Mouse (Mus musculus) T-helper 2 cell (primary cell): ENCODE data around the gene Tcl1b5.
"Not testable (repeated sequence)": the region's sequence is repeated elsewhere in the genome, so short reads cannot be mapped to it uniquely, and the experiment has no call there.

Source experiments
- in situ Hi-C: fragments of 300-600 bp; cut with MboI, MseI; formaldehyde crosslinking; loops from one replicate; pipeline ENCODE4 v1.15.1; 2025; ENCODE audit warnings: high pct_unique_total_duplicates

The Tcl1b5 gene

DNA sequence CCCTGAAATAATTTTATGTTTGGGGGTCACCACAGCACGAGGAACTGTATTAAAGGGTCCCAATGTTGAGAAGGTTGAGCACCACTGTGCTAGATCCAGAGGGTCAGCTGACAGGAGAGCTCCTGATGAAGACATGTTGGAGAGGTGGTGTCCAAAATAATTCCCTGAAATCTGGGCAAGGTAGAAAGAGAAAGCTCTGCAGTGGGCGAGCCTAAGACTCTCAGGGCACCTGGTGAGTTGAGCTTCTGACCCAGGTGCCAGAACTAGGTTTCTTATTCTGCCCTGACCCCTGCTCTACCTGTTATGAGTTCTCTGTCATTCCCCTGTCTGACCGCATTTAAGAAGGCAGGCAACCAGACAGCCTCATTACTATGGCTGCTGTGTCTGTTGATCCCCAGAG, at the start of gene Tcl1b5:
Gene Tcl1b5, plus strand, starts transcription at position 301 of the 400 bp plus-strand sequence.
- in situ Hi-C loops, result not testable (repeated sequence)

DNA sequence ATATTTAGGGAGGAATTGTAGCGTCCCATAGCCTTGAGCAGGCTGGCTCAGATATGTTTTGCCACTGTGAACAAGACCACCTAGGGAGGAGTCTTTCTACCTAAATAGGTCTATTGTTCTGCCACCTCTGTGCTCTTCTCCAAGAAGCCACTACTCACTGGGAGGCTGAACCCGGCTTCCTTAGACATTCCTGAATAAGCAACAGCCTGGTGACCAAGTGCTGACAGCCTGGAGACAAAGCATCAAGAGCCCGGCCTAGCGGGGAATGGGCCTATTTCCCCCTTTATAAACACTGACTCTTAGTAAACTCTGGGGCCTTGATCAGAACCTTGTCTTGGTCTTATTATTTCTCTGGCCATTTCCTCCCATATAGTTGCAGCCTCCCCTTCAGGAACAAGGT, 49.6 kb upstream of the Tcl1b5 start:
- in situ Hi-C loops, result no loop called here

DNA sequence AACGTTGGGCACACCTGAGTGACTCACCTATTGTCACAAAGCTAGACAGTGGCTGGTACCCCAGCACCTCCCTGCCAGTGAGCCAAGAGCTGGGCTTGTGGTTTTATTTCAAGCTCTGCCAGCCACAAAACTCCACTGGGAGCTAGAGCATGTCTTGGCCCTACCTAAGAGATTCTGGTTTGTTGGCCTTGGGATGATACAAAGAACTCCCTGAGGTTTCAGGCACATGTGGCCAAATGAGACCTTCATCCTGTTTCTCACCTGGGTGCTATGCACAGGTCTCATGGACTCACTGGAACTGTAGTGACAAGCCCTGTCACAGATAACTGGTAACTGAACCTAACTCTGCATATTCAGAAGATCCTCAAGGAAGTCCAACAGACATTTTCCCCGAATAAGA, 48.5 kb upstream of the Tcl1b5 start:
- in situ Hi-C loops, result no loop called here

DNA sequence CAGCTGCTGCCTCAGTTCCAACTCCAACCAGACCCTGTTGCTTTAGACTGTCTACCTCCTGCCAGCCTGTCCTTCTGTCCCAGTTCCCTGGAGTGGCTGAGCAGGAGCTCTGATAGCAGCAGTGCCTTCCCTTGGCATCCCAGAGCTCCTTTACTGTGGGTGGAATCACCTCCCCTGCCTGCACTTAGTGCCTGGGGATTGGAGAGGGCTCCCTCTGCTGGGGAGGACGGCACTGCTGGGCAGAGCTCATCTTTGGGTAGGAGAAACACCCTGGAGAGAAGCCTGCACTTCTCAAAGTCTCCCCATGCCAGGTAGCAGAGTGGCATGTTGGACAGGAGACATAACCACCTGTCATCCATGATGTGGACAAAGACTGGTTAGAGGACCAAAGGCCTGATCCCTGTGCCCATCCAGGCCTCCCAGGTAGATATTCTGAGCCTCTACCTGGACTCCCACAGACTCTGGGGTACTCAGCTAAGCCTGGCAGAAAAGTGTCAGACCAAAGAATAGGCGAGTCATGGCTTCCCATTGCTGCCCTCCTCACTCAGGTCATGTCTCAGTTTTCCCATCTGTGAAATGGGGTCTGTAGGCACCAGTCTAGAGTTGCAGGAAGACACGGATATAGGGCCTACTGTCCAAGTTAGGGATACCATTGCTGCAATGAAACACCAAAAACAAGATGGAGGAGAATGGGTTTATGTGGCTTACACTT, 46.5 kb upstream of the Tcl1b5 start:
- in situ Hi-C loops, result not testable (repeated sequence)

DNA sequence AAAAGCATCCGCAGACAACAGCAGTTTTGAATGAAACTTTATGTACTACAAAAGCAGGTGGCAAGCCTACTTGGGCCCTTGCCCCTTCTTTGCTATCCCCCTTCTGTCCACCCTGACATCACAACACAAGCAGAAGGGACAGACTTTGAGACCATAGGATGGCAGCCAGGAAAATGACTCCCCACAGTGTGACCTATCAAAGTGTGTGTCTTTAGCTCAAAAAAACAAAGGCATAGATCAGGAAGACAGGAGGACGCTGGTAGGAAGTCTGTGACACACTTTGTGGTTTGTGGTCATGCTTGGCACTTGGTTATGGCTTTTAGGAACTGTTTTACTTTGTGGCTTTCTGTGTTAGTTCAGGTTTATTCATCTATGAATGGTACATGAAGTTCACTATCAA, 42.0 kb upstream of the Tcl1b5 start:
- in situ Hi-C loops, result not testable (repeated sequence)

DNA sequence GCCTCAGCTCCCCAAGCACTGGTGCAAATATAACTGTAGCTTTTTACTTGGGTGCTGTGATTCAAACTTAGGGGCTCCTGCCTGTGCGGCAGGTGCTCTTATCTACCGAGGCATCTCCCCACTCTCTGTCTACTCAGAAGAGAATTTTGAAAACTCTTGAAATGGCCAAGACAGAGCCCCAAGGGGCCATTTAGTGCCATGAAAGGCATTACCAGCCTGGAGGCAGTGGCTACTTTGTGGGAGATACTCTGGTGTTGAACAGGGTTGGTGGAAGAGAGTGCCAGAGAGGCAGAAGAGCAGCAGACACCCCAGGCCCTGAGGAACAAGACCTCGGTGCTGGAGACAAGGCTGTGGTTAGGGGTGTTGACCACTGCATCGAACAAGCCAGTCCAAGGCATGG, 41.3 kb upstream of the Tcl1b5 start:
- in situ Hi-C loops, result not testable (repeated sequence)

DNA sequence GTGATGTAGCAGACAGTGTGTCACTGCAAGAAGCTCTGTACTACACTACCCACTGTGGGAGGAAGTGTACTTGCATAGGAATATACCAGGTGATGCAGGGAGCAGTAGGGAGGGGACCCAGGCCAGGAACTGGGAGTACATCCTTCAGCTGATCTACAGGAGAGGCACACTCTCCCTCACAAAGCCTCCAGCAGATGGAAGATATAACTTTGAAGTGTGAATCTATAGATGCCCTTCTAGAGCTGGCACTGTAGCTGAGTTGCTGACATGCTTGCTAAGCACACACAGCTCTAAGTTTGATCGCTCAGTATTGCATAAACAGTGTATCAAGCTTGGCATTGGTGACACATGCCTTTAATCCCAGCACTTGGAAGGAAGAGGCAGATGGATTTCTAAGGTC, 38.4 kb upstream of the Tcl1b5 start:
- in situ Hi-C loops, result not testable (repeated sequence)

DNA sequence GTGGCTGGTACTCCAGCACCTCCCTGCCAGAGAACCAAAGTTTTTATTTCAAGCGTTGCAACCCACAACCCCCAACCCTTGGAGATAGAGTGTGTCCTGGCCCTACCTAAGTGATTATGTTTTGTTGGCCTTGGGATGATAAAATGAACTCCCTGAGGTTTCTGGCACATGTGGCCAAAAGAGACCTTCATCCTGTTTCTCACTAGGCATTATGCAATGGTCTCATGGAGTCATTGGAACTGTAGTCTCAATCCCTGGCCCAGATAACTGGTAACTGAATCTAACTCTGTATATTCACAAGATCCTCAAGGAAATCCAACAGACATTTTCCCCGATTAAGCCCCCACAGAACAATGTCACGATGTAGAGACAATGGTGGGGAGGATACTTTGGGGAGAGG, 33.0 kb upstream of the Tcl1b5 start:
- in situ Hi-C loops, result no loop called here

DNA sequence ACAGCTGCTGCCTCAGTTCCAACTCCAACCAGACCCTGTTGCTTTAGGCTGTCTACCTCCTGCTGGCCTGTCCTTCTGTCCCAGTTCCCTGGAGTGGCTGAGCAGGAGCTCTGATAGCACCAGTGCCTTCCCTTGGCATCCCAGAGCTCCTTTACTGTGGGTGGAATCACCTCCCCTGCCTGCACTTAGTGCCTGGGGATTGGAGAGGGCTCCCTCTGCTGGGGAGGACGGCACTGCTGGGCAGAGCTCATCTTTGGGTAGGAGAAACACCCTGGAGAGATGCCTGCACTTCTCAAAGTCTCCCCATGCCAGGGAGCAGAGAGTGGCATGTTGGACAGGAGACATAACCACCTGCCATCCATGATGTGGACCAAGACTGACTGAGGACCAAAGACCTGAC, 31.2 kb upstream of the Tcl1b5 start:
- in situ Hi-C loops, result loop anchor here (5.0 kb wide), 1 partner anchor 57 kb away; the partner anchor contains the start of gene Tcl1b4

DNA sequence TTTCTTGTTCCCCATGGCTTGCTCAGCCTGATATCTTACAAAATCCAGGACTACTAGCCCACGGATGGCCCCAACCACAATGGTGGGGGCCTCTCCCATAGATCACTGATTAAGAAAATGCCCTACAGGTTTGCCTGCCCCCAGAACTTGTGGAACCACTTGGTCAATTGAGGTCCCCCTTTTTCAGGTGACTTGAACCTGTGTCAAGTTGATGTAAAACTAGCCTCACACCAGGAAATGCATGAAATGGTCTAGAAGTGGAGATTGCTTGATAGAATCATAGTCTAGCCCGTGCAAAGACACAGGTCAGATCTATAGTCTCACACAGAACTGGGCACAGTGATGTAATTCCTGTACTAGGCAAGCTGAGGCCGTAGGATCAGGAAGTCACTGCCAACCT, 30.4 kb upstream of the Tcl1b5 start, which contains the start of gene Tcl1b2:
Gene Tcl1b2, plus strand, starts transcription at position 301 of the 400 bp plus-strand sequence.
- in situ Hi-C loops, result loop anchor here (5.0 kb wide), 1 partner anchor 57 kb away; the partner anchor contains the start of gene Tcl1b4

DNA sequence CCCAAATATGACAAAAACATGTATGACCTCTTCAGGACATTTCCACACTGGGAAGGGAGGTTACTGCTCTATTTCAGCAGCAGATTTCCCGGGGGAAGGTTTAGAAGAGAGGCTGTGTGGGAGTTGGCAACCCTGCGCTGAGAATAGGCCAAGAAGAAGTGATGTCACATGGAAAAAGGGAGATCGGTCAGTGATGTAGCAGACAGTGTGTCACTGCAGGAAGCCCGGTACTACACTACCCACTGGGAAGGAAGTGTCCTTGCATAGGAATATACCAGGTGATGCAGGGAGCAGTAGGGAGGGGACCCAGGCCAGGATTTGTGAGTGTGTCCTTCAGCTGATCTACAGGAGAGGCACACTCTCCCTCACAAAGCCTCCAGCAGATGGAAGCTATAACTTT, 20.9 kb upstream of the Tcl1b5 start:
- in situ Hi-C loops, result not testable (repeated sequence)

DNA sequence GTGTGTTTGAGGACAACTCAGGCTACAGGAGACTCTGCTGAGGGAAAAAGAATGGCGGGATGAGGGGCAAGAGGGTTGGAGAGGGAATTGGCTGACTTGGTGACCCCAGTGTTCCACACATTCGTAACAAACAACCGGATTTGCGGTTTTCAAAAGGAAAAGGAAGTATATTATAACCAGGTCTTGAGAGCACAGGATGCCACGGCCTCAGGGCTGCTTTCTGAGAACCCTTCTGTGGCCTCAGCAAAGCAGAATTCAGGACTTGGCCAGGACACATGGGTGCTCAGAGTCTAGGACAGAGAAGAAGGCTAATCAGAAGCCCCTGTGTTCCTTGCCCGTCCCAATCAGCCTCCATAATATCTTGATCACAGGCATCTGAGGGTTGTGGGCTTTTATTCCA, 17.3 kb upstream of the Tcl1b5 start:
- in situ Hi-C loops, result no loop called here

DNA sequence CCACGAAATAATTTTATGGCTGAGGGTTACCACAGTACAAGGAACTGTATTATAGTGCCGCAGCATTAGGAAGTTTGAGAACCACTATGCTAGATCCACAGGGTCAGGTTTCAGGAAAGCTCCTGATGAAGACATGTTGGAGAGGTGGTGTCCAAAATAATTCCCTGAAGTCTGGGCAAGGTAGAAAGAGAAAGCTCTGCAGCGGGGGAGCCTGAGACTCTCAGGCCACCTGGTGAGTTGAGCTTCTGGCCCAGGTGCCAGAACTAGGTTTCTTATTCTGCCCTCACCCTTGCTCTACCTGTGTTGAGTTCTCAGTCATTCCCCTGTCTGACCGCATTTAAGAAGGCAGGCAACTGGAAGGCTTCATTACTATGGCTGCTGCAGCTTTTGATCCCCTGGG, 16.8 kb upstream of the Tcl1b5 start, which contains the start of gene Tcl1b1:
Gene Tcl1b1, plus strand, starts transcription at position 301 of the 400 bp plus-strand sequence.
- in situ Hi-C loops, result no loop called here

DNA sequence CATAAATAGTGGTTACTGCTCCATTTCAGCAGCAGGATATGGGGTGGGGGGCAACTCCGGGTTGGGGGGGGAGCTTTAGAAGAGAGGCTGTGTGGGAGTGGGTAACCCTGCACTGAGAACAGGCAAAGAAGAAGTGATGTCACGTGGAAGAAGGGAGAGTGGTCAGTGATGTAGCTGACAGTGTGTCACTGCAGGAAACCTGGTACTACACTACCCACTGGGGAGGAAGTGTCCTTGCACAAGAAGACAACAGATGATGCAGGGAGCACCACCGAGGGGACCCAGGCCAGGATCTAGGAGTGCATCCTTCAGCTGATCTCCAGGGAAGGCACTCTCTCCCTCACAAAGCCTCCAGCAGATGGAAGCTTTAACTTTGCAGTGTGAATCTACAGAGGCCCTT, 9.4 kb upstream of the Tcl1b5 start:
- in situ Hi-C loops, result no loop called here

DNA sequence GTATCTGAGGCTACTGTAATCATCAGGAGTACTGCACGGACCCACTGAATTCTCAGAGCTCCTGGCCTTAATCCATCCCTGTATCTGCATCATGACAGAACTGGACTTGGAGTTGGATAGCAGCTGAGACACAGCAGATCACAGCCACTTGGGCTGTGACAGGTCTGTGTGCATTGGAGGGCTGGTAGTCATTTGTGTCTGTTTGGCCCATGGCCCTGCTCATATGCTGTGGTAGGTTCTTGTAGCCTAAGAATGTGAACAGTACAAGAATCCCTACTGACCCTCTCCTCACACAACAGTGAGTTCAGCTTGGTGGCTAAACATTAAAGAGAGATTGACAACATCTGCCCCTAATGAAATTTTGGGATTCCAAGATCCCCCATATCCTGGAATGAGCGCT, 2.8 kb upstream of the Tcl1b5 start:
- in situ Hi-C loops, result no loop called here

DNA sequence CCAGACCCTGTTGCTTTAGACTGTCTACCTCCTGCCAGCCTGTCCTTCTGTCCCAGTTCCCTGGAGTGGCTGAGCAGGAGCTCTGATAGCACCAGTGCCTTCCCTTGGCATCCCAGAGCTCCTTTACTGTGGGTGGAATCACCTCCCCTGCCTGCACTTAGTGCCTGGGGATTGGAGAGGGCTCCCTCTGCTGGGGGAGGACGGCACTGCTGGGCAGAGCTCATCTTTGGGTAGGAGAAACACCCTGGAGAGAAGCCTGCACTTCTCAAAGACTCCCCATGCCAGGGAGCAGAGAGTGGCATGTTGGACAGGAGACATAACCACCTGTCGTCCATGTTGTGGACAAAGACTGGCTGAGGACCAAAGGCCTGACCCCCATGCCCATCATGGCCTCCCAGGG, 1.8 kb upstream of the Tcl1b5 start:
- in situ Hi-C loops, result not testable (repeated sequence)

DNA sequence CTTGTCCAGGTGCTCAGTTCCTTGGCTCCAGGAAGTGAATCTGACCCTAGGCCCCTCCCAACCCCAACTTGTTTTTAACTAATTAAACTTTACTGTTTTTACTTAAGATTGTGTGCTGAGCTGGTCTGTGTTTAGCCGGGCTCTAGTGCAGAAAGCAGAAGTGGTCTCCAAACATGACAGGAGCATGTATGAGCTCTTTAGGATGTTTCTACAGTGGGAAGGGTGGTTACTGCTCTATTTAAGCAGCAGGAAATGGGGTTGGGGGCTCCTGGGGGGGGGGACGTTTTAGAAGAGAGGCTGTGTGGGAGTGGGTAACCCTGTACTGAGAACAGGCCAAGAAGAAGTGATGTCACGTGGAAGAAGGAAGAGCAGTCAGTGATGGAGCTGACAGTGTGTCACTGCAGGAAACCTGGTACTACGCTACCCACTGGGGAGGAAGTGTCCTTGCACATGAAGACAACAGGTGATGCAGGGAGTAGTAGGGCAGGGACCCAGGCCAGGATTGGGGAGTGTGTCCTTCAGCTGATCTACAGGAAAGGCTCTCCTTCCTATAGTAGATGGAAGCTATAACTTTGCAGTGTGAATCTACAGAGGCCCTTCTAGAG, 5.0 kb downstream of the Tcl1b5 start:
- in situ Hi-C loops, result not testable (repeated sequence)

DNA sequence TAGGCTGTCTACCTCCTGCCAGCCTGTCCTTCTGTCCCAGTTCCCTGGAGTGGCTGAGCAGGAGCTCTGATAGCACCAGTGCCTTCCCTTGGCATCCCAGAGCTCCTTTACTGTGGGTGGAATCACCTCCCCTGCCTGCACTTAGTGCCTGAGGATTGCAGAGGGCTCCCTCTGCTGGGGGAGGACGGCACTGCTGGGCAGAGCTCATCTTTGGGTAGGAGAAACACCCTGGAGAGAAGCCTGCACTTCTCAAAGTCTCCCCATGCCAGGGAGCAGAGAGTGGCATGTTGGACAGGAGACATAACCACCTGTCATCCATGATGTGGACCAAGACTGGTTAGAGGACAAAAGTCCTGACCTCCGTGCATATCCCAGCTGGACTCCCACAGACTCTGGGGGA, 12.8 kb downstream of the Tcl1b5 start:
- in situ Hi-C loops, result loop anchor here (5.0 kb wide), 1 partner anchor 67 kb away; no protein-coding TSS in a partner anchor

DNA sequence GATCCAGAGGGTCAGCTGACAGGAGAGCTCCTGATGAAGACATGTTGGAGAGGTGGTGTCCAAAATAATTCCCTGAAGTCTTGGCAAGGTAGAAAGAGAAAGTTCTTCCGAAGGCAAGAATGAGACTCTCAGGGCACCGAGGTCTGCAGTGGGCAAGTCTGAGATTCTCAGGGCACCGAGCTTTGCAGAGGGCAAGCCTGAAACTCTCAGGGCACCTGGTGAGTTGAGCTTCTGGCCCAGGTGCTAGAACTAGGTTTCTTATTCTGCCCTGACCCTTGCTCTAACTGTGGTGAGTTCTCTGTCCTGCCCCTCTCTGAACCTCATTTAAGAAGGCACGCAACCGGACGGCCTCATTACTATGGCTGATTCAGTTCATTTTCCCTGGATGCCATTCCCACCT, 14.6 kb downstream of the Tcl1b5 start, which contains the start of gene Tcl1b3:
Gene Tcl1b3, plus strand, starts transcription at position 301 of the 400 bp plus-strand sequence.
- in situ Hi-C loops, result not testable (repeated sequence)

DNA sequence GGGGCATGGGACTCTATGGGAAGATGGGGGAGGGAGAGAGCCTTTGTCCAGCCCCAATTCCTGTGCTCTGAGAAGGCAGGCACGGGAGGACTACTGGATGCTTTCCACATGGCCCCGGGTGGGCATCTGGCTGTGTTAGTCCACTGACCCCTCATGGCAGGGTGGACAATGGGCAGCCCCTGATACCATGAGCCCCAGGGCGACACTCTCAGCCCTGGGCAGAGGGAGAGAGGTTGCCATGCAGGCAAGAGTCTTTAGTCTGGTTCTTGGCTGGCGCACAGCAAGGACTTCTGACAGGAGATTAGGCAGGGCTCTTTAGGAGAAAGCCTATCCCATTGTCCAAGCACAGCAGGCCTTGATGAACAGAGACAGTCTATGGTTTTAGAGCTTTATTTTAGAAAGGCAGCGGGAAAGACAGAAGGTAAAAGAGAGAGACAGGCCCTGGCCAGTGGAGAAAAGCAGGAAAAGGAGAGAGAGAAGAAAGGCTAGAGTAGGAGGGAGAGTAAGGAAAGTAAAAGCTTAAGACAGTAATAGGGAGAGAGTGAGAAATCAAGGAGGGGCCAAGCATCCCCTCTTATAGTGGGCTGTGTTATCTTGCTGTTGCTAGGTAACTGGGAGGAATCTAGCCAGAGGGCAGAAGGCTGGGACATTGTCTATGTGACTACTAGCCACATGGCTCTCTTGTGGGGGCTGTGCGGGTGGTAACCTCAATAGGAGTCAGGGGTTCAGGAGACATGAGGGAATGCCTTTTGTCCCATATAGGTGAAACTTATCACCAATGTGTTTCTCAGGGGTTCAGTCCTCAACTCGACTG, 23.7 kb downstream of the Tcl1b5 start:
- in situ Hi-C loops, result loop anchor here (5.0 kb wide), 1 partner anchor 53 kb away; the partner anchor contains the start of gene Tcl1b2

DNA sequence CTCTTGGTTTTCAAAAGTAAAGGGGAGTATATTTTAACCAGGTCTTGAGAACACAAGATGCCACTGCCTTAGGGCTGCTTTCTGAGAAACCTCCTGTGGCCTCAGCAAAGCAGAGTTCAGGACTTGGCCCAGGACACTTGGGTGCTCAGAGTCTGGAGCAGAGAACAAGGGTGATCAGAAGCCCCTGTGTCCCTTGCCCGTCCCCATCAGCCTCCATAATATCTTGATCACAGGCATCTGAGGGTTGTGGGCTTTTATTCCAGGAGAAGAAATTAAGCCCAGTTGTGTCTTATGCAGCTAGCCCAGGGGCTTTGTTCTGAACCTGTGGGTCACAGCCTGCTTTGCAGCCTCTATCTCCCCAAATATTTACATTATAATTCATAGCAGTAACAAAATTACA, 25.5 kb downstream of the Tcl1b5 start, which contains the start of gene Tcl1b4:
Gene Tcl1b4, plus strand, starts transcription at position 301 of the 400 bp plus-strand sequence.
- in situ Hi-C loops, result loop anchor here (5.0 kb wide), 1 partner anchor 54 kb away; the partner anchor contains the start of gene Tcl1b2

DNA sequence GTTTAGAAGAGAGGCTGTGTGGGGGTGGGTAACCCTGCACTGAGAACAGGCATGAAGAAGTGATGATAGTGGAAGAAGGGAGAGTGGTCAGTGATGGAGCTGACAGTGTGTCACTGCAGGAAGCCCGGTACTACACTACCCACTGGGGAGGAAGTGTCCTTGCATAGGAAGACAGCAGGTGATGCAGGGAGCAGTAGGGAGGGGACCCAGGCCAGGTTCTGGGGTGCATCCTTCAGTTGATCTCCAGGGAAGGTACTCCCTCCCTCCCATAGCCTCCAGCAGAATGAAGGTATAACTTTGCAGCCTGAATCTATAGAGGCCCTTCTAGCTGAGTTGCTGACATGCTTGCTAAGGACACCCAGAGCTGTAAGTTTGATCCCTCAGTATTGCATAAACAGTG, 30.9 kb downstream of the Tcl1b5 start:
- in situ Hi-C loops, result no loop called here
